Mouse (Mus musculus): ENCODE results near the gene Kmt5b. TPM values are rescaled to one million over a fixed set of nuclear protein-coding genes. Genes with fewer than 3 reads are reported as not detected.

The Kmt5b gene
- total and polyA plus RNA-seq, 3 experiments: 14.9 to 23.9 TPM; not detected in 1

- Histone ChIP-seq H3K27ac (ENCODE audit: control insufficient read depth, low read depth, low read length) (no peak overlapping the region), H3K79me2 (ENCODE audit: control insufficient read depth, insufficient read depth, low read length, poor library complexity) (no peaks in the 10 kb centered on the region), H3K9ac (ENCODE audit: control insufficient read depth, low read depth, low read length, poor library complexity, severe bottlenecking) (no peak overlapping the region), H3K36me3 (ENCODE audit: control insufficient read depth in 1 of 2, insufficient read depth in 2 of 2, low read length in 2 of 2) (no peaks in the 10 kb centered on the region), H3K27me3 (ENCODE audit: control insufficient read depth in 1 of 2, insufficient read depth in 2 of 2, low read length in 2 of 2) (no peaks in the 10 kb centered on the region), H3K9me3 (replicated peaks; ENCODE audit: insufficient read depth, low read length) (no peaks in the 10 kb centered on the region), H3K4me3 (ENCODE audit: control insufficient read depth in 1 of 2, insufficient read depth in 1 of 2, low read depth in 2 of 2, low read length in 2 of 2) (no peak overlapping the region), H3K4me1 (ENCODE audit: control insufficient read depth in 1 of 2, insufficient read depth in 2 of 2, low read length in 2 of 2) (no peaks in the 10 kb centered on the region)
- TF ChIP-seq RCOR1 (IDR thresholded peaks at IDR 0.05; ENCODE audit: low read depth, low read length) (no peak), NELFE (IDR thresholded peaks at IDR 0.05; ENCODE audit: low read depth, low read length) (no peak), ZNF384 (IDR thresholded peaks at IDR 0.05; ENCODE audit: low read depth, low read length) (no peak), HCFC1 (IDR thresholded peaks at IDR 0.05; ENCODE audit: low read depth, low read length) (no peak), KAT2A (conservative IDR thresholded peaks at IDR 0.05; ENCODE audit: low read depth, low read length) (no peak), SMC3 (IDR thresholded peaks at IDR 0.05; ENCODE audit: low read depth, low read length) (no peak)
- no peak for DNase-seq (ENCODE audit: low read depth, low spot score)
Measured at GRCm38 (mm10) chr19:3814461-3814860, 47.2 kb downstream of the Kmt5b start.

DNA sequence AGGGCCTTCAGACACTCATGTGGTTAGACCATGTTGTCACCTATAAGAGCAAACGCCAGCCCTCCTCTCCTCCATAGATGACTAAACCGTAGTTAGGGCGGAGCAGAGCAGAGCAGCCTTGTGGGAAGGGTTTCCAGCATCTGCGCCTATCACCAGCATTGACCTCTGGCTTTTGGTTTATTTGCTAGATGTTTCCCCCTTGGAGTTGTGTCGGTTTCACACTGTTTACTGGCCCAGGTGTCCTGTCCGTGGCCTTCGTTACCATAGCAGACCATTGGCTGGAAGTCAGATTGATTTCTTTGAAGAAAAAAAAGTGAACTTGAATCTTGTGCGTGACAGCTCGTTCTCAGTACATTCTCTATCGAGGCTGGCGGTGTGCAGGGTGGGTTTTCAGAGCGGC, 48.6 kb downstream of the Kmt5b start:
- no peaks in the 10 kb centered on the region for H3K4me1 ChIP-seq (ENCODE audit: control insufficient read depth in 1 of 2, insufficient read depth in 2 of 2, low read length in 2 of 2)
- no peak for DNase-seq (ENCODE audit: low read depth, low spot score)
- no peaks in the 10 kb centered on the region for H3K79me2 ChIP-seq (ENCODE audit: control insufficient read depth, insufficient read depth, low read length, poor library complexity)
- no peaks in the 10 kb centered on the region for H3K9me3 ChIP-seq (replicated peaks; ENCODE audit: insufficient read depth, low read length)
- no peak overlapping the region for H3K9ac ChIP-seq (ENCODE audit: control insufficient read depth, low read depth, low read length, poor library complexity, severe bottlenecking)
- H3K4me3 ChIP-seq (ENCODE audit: control insufficient read depth in 1 of 2, insufficient read depth in 1 of 2, low read depth in 2 of 2, low read length in 2 of 2): no peak overlapping the region
- no peaks in the 10 kb centered on the region for H3K27me3 ChIP-seq (ENCODE audit: control insufficient read depth in 1 of 2, insufficient read depth in 2 of 2, low read length in 2 of 2)
- no peak overlapping the region for H3K27ac ChIP-seq (ENCODE audit: control insufficient read depth, low read depth, low read length)
- no peaks in the 10 kb centered on the region for H3K36me3 ChIP-seq (ENCODE audit: control insufficient read depth in 1 of 2, insufficient read depth in 2 of 2, low read length in 2 of 2)
- no peak for TF ChIP-seq RAD21 (IDR thresholded peaks at IDR 0.05; ENCODE audit: low read depth, low read length)
- TF ChIP-seq HCFC1 (IDR thresholded peaks at IDR 0.05; ENCODE audit: low read depth, low read length): no peak
- no peak for TF ChIP-seq POLR2AphosphoS2 (IDR thresholded peaks at IDR 0.05; ENCODE audit: low read length)
- TF ChIP-seq GATA1 (IDR thresholded peaks at IDR 0.05; ENCODE audit: low read depth, low read length): no peak
- no peak for TF ChIP-seq GABPA (IDR thresholded peaks at IDR 0.05; ENCODE audit: low read depth, low read length)
- TF ChIP-seq MAZ (IDR thresholded peaks at IDR 0.05; ENCODE audit: low read depth, low read length): no peak
- TF ChIP-seq USF1 (IDR thresholded peaks at IDR 0.05; ENCODE audit: low read depth, low read length): no peak
- TF ChIP-seq NRF1 (IDR thresholded peaks at IDR 0.05; ENCODE audit: insufficient read depth, low read depth, low read length, poor library complexity, severe bottlenecking): no peak
- TF ChIP-seq ELF1 (IDR thresholded peaks at IDR 0.05; ENCODE audit: low read depth, low read length): no peak
- no peak for TF ChIP-seq RCOR1 (IDR thresholded peaks at IDR 0.05; ENCODE audit: low read depth, low read length)
- TF ChIP-seq MAX (IDR thresholded peaks at IDR 0.05; ENCODE audit: low read length): no peak
- TF ChIP-seq TAL1 (IDR thresholded peaks at IDR 0.05; ENCODE audit: low read length): no peak
- TF ChIP-seq CTCF (IDR thresholded peaks at IDR 0.05 in 2 of 3, conservative IDR thresholded peaks at IDR 0.05 in 1 of 3; ENCODE audit: control insufficient read depth in 1 of 3, insufficient read depth in 1 of 3, low read depth in 2 of 3, low read length in 3 of 3, poor library complexity in 1 of 3, severe bottlenecking in 1 of 3): no peak
- no peak for TF ChIP-seq ZKSCAN1 (IDR thresholded peaks at IDR 0.05; ENCODE audit: low read depth, low read length)
- no peak for TF ChIP-seq BHLHE40 (IDR thresholded peaks at IDR 0.05; ENCODE audit: borderline replicate concordance, low read depth, low read length)
- no peak for TF ChIP-seq ETS1 (IDR thresholded peaks at IDR 0.05; ENCODE audit: low read depth, low read length)
- TF ChIP-seq POLR2AphosphoS5 (IDR thresholded peaks at IDR 0.05; ENCODE audit: borderline replicate concordance, low read depth, low read length): no peak
- no peak for TF ChIP-seq MXI1 (IDR thresholded peaks at IDR 0.05; ENCODE audit: low read depth, low read length)
